1 mouse cellular context compared by ENCODE assay signal in genomic region chrX:108834090-108834774, GRCm38 (mm10).
TF ChIP-seq lines count a peak whose summit lies in the region.

Gene Brwd3, minus strand, starts transcription at chrX:108834372.

TF ChIP-seq in CH12.LX, 34 proteins besides CTCF, POLR2A, EP300 and RAD21 (continued from another document):
- TF ChIP-seq PAX5 (IDR thresholded peaks at IDR 0.05; ENCODE audit: low read length) (no peak), GABPA (IDR thresholded peaks at IDR 0.05; ENCODE audit: insufficient replicate concordance, low read depth, low read length) (no peak), JUND (conservative IDR thresholded peaks at IDR 0.05; ENCODE audit: low read depth, low read length) (no peak), ZMIZ1 (IDR thresholded peaks at IDR 0.05; ENCODE audit: low read depth, low read length) (no peak), MAZ (IDR thresholded peaks at IDR 0.05; ENCODE audit: low read depth, low read length) (no peak), RCOR1 (conservative IDR thresholded peaks at IDR 0.05; ENCODE audit: low read depth, low read length) (no peak), ELF1 (IDR thresholded peaks at IDR 0.05; ENCODE audit: low read depth, low read length) (peak; percentile 93), MEF2A (IDR thresholded peaks at IDR 0.05; ENCODE audit: borderline replicate concordance, low read depth, low read length) (peak; percentile 18; the same call in 1 of the 2 replicates), USF2 (conservative IDR thresholded peaks at IDR 0.05; ENCODE audit: low read depth, low read length) (no peak), E2F4 (IDR thresholded peaks at IDR 0.05; ENCODE audit: insufficient replicate concordance, low read depth, low read length) (no peak), SMC3 (IDR thresholded peaks at IDR 0.05; ENCODE audit: low read depth, low read length) (no peak), TBP (conservative IDR thresholded peaks at IDR 0.05; ENCODE audit: low read depth, low read length) (peak; percentile 73), ZKSCAN1 (IDR thresholded peaks at IDR 0.05; ENCODE audit: borderline replicate concordance, low read depth, low read length) (no peak), UBTF (IDR thresholded peaks at IDR 0.05; ENCODE audit: low read depth, low read length) (no peak), IRF4 (IDR thresholded peaks at IDR 0.05; ENCODE audit: low read depth, low read length) (no peak; the same call in 1 of the 2 replicates), CHD2 (IDR thresholded peaks at IDR 0.05; ENCODE audit: low read length) (no peak), CHD1 (IDR thresholded peaks at IDR 0.05; ENCODE audit: low read depth, low read length) (no peak), USF1 (IDR thresholded peaks at IDR 0.05; ENCODE audit: low read depth, low read length) (no peak), ETS1 (conservative IDR thresholded peaks at IDR 0.05; ENCODE audit: low read depth, low read length) (no peak), ZC3H11A (IDR thresholded peaks at IDR 0.05; ENCODE audit: low read depth, low read length) (no peak)
